Mouse (Mus musculus) adrenal gland, postnatal 10 days (tissue): ENCODE data around the gene Aaed1. TPM values are rescaled to one million over a fixed set of nuclear protein-coding genes. Genes with fewer than 3 reads are reported as not detected.

Source experiments
- DNase-seq: peaks from one replicate; pipeline ENCODE4 v3.0.0; 2021; ENCODE audit warnings: mixed read lengths
- long read RNA-seq, 2 experiments: library from polyadenylated mRNA; stranded (forward); transcript quantifications; one replicate each; pipeline ENCODE4 v2.0.0; 2021
- total RNA-seq, 2 experiments: library from RNA; stranded (reverse); gene quantifications; 2 replicates each; pipeline ENCODE4 v1.2.3; 2021

The Aaed1 gene
- 10 to 100 TPM; 52.7 to 57.2 TPM for total RNA-seq
- long read RNA-seq, experiment 1, transcript Aaed1-207 (6 exons, 3,011 nt) = major isoform, 52 of 78 reads
- long read RNA-seq, experiment 1, partial matches to known transcripts = 6 of 78 reads
- long read RNA-seq, experiment 1, other reads (novel, unspliced or antisense) = 15 of 78 reads
- long read RNA-seq, experiment 2, transcript Aaed1-207 (6 exons, 3,011 nt) = major isoform, 29 of 40 reads
- long read RNA-seq, experiment 2, partial matches to known transcripts = 0 of 40 reads
- long read RNA-seq, experiment 2, other reads (novel, unspliced or antisense) = 10 of 40 reads

GRCm38 (mm10) chr13:64312024-64312915 is at the start of gene Aaed1:
Aaed1 (minus strand) TSS chr13:64312710.
- DNase-seq = peak; percentile 99

GRCm38 (mm10) chr13:64362139-64362538 is 49.6 kb upstream of the Aaed1 start:
- no peak for DNase-seq

- DNase-seq = no peak
Measured at GRCm38 (mm10) chr13:64361020-64361419, 48.5 kb upstream of the Aaed1 start.

DNA sequence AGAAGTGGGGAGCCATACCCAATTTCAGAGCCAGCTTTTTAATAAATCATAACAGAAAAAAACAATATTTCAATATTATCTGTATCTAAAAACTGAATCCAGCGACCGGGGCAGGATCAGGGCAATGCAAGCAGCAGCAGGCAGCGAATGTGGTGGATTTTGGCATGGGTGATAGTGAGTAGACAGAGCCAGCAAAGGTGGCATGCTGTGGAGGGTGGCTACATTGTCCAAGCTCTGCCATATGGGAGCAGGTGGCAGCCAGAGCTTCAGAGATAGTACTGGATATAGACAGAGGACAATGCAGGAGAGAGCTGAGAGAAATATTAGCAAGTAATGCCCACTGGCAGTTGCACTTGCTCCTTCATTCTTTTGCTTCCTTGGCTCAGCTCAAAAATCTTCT is 47.2 kb upstream of the Aaed1 start:
- no peak for DNase-seq

DNA sequence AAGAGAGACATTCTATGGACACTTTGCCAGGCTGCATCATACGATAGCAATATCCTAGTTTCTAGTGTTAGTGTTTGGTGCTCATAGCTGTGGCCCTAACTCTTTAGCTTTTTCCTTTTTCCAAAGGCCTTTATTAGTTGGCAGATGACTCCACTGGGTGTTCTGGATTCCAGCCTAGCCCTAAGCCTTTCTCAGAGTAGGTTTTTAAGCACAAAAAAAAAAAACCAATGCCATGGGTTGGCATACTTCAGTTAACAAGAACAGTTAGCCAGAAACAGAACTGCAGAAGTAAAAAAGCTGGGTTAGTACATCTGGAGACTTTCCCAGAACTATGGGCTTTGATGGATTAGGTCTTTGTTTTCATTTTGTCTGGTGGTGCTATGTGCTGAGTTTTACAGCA is 46.0 kb upstream of the Aaed1 start:
- DNase-seq = no peak

DNA sequence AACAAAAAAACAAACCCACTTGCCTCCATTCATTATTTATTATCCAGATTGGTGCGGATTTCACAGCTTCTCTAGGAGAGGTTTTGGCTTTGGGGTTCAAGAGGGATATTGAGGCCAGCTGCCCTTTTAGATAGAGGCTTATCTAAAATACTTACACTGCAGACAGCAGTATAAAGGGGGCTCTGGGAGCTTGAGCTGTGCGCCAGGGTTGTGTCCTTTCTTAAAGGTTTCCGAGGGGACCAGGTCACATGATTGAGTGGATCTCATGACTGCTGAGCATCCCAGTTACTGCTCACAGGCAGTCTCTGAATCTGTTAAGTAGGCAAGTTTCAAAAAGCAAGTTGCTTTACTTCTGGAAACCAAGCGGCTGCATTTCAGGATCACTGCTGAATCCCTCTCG is 44.9 kb upstream of the Aaed1 start:
- no peak for DNase-seq

- no peak for DNase-seq
Measured at GRCm38 (mm10) chr13:64349474-64349873, 37.0 kb upstream of the Aaed1 start.

DNA sequence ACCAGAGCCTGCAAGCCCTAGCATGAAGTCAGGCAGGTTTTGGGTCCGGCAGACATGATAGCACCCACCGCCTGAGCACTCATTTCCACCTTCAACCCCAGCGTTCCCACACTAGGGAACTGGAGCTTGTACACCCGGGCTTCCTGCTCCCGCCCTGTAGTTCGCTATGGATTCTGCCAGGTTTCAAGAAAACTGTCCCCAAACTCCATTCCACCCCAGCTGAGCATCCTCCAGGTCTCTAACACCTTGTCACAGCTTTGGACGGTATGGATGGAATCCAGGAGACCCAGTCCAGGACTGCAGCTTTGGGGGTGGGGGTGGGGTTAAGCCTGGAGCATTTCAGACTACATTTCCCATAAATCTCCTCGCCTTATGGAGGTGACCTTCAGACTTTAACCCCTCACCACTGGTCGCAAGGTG is 31.6 kb upstream of the Aaed1 start:
- peak; percentile 41 for DNase-seq

DNA sequence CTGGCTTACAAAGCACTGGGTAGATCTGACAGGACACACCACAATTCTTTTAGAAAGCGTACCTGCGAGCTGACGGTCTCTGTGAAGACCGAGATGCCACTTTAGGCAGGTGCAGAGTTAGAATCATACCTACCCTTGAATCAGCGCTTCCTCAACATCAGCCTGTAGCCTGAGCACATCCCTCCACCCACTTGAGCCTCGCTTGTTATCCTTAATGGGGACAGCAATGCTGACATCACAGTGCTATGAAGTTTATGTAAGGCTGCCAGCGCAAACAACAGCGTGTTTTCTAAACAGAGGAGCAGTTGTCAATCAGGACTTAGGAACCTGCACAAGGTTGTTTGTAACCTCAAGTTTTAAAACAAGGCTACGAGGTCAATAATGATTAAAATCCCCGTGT is 31.1 kb upstream of the Aaed1 start:
- DNase-seq = peak; percentile 27

GRCm38 (mm10) chr13:64335546-64336132 is 23.1 kb upstream of the Aaed1 start:
- no peak for DNase-seq

- no peak for DNase-seq
Measured at GRCm38 (mm10) chr13:64333102-64333501, 20.6 kb upstream of the Aaed1 start.

DNA sequence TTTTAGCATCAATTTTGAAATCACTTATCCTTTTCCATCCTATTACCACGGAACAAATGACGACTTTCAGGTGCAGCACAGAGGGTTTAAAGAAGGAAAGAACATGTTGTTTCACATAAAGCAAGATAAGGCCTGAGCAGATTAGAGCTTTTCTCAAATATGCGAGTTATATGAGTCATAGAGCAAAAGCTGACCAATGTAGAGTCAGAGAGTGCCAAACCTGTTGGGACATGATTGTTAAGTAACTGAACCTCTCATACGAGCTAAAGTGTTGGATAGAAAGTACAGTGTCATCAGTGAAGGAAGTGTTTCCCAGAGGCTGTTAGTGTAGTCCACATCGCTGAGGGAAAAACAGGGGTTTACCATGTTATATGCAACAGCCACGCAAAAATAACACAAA is 19.8 kb upstream of the Aaed1 start:
- DNase-seq = no peak

DNA sequence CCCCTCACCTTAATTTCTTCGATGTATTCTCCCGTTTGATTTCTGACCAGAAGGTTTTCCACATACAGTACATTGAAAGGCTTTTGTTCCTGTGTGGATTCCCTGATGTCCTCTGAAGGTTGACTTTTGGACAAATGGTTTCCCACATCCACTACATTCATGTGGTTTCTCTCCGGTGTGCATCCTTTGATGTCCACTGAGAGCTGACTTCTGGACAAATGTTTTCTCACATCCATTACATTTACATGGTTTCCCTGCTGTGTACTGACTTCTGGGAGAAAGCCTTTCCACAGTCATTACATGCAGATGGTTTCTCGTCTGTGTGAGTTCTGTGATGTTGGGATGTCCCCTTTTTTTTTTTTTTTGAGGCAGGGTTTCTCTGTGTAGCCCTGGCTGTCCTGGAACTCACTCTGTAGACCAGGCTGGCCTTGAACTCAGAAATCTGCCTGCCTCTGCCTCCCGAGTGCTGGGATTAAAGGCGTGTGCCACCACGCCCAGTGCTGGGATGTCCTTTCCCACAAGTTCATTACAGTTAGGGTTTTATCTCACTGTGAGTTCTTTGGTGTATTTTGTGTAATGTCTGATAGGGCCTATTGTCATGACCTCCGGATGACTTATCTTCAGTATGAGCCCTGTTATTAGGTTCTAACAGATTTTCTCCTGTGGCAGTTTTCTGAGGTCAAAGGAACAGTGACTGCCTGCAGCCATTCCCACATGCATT is 10.2 kb upstream of the Aaed1 start:
- no peak for DNase-seq

DNA sequence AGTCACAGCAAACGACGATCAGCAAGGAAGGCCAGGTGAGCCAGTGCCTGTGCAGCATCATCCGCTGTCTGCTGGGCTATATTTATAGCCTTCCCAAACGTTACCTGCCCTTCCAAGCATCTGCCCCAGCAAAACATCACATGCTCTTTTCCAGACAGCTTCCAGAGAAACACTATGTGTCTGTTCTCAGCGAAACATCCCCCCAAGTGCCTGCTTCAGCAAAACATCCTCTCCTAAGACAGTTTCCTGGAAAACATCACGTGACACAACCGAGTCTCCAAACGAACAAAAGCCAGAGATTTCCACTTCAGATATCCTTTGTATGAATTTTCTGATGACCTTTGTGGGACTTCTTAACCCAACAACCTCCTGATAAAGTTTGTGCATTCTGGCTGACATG is 7.8 kb upstream of the Aaed1 start:
- DNase-seq = no peak

GRCm38 (mm10) chr13:64319782-64320181 is 7.3 kb upstream of the Aaed1 start:
- DNase-seq = no peak

DNA sequence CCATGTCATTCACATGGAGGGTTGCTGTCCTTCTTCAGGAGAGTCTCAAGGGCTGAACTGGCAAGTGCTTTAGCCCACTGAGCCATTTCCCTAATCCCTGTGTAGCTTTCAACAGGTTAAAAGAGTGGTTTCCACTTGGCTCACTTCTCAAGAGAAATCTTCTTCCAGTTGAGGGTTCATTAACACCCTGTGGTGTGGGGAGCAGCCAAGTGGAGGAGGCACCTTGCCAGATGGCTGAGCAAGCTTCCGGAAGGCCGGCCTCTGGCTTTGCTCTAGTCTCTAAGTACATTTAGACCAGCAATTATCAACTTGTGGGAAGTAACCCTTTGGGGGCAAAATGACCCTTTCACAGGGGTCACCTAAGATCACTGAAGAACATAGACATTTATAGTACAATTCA is 5.8 kb upstream of the Aaed1 start:
- peak; percentile 73 for DNase-seq

DNA sequence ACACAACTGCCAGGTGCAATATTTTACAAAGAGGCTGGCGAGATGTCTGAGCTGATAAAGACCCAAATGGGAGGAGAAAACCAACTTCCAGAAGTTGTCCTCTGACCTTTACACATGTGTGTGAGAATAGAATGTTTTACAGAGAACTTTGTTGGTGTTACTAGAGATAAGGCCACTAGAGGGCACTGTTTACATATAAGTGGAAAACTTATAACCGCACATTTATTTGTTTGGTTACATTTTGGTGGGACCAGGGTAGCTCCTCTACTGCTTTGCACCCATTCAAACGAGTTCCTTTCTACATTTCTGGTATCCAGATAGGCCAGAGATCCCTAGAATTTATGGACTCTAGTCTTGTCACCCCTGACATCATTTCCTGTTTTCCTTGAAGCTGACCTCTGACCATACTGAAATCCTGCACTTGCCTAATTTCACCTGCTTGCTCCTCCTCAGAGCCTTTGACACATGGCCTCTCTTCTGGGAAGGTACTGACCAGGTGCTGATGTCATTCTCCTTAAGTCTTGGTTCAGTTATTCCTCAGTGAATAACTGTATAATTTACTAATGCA is 3.1 kb upstream of the Aaed1 start:
- DNase-seq = peak; percentile 14

GRCm38 (mm10) chr13:64314041-64314440 is 1.5 kb upstream of the Aaed1 start:
- DNase-seq = no peak

DNA sequence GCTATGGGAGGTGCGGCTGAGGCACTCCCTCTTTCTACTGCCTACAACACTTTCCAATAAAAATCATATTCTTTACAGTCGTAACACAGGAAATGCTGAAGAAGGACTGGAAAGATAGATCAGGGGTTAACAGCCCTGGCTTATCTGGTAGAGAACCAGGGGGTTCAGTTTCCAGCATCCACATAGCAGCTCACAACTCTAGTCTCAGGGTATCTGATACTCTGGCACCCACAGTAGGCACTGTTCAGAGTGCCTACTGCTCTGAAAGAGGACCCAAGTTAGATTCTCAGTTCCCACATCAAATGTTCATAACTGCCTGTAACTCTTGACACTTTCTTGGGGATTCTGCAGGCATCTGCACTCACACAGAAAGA is 393 bp upstream of the Aaed1 start:
- no peak for DNase-seq

DNA sequence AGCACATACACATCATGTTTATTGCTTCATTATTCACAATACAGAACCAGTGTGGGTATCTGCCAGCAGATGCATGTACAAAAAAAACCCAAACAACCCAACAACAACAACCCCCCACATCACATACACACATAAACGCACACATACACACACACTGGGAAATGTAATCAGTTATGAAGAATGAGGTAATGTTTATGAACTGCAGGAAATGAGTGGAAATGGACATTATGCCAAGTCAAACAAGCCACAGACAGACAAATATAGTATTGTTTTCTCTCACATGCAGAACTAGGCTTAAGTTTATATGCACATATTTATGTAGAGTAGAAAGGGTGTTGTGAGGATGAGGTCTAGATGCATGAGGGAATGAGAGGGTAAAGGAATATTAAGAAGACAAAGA is 1.2 kb downstream of the Aaed1 start:
- DNase-seq = no peak

DNA sequence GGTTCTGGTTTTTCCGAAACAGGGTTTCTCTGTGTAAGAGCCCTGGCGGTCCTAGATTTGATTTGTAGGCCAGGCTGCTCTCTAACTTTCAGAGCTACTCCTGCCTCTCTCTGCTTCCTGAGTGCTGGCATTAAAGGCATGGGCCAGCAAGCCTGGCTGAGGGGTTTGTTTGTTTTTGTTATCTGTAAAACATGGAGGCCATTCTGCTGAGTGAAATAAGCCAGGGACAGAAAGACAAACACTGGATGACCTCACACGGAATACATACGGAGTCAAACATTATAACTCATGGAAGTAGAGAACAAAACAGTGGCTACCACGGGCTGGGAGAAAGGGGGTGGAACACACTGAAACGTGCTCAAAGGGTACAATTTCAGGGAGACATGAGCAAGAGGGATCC is 1.9 kb downstream of the Aaed1 start:
- DNase-seq = no peak

- DNase-seq = no peak
Measured at GRCm38 (mm10) chr13:64309842-64310241, 2.7 kb downstream of the Aaed1 start.
